Mouse (Mus musculus) ES-E14 (cell line): ENCODE measurements around the gene Lyl1. TPM values are rescaled to one million over a fixed set of nuclear protein-coding genes. Genes with fewer than 3 reads are reported as not detected.

ENCODE experiments used
- DNase-seq: peaks from one replicate; pipeline ENCODE4 v3.0.0-alpha.2; 2013; ENCODE audit warnings: low read depth, low spot score
- H3K27ac ChIP-seq: 2 replicates; pipeline ENCODE4 v1.5.1; 2012; ENCODE audit warnings: low read depth, mild to moderate bottlenecking, low read length, moderate library complexity, mixed read lengths; ENCODE audit not compliant: poor library complexity, insufficient read depth, severe bottlenecking
- H3K36me3 ChIP-seq: 2 replicates; pipeline ENCODE4 v1.6.1; 2012; ENCODE audit warnings: mild to moderate bottlenecking, low read length, moderate library complexity, mixed read lengths; ENCODE audit not compliant: control insufficient read depth, poor library complexity, insufficient read depth, severe bottlenecking
- H3K4me1 ChIP-seq, 2 experiments: fragments of 150-350 bp in 1 of 2; sonication (generic) in 1 of 2; 2 replicates each; pipeline ENCODE4 v1.6.1; 2012; ENCODE audit warnings: low read length in 2 of 2, mild to moderate bottlenecking in 1 of 2, mixed read lengths in 1 of 2; ENCODE audit not compliant: control insufficient read depth in 2 of 2, insufficient read depth in 2 of 2, poor library complexity in 1 of 2
- H3K4me3 ChIP-seq, 2 experiments: fragments of 150-350 bp in 1 of 2; sonication (generic) in 1 of 2; 2 replicates each; pipeline ENCODE4 v1.5.1; 2012; ENCODE audit warnings: low read length in 2 of 2, low read depth in 1 of 2, mild to moderate bottlenecking in 1 of 2, mixed read lengths in 1 of 2; ENCODE audit not compliant: insufficient read depth in 1 of 2, poor library complexity in 1 of 2, severe bottlenecking in 1 of 2
- H3K9ac ChIP-seq: 2 replicates; pipeline ENCODE4 v1.6.1; 2012; ENCODE audit warnings: low read depth, mild to moderate bottlenecking, low read length, mixed read lengths; ENCODE audit not compliant: poor library complexity, insufficient read depth, severe bottlenecking
- H3K9me3 ChIP-seq: fragments of 150-350 bp; sonication (generic); 2 replicates; pipeline ENCODE4 v1.6.1; 2012; ENCODE audit warnings: low read depth, mild to moderate bottlenecking, low read length; ENCODE audit not compliant: control insufficient read depth, insufficient read depth
- CHD2 ChIP-seq: IDR thresholded peaks from 2 replicates; pipeline ENCODE4 v1.6.1; 2014; ENCODE audit warnings: mild to moderate bottlenecking, low read depth, low read length, inconsistent platforms
- HCFC1 ChIP-seq: IDR thresholded peaks from 2 replicates; pipeline ENCODE4 v1.6.1; 2012; ENCODE audit warnings: low read length, inconsistent platforms, borderline replicate concordance; ENCODE audit not compliant: insufficient read depth
- MAFK ChIP-seq: IDR thresholded peaks from 2 replicates; pipeline ENCODE4 v1.6.1; 2014; ENCODE audit warnings: mild to moderate bottlenecking, low read depth, low read length, inconsistent platforms; ENCODE audit not compliant: insufficient read depth
- ZC3H11A ChIP-seq: IDR thresholded peaks from 2 replicates; pipeline ENCODE4 v1.6.1; 2012; ENCODE audit warnings: low read depth, mild to moderate bottlenecking, inconsistent platforms, low read length, borderline replicate concordance
- ZNF384 ChIP-seq: IDR thresholded peaks from 2 replicates; pipeline ENCODE4 v1.6.1; 2012; ENCODE audit warnings: low read depth, low read length, inconsistent platforms
- in situ Hi-C, 2 experiments: fragments of 600-800 bp; cut with MboI; formaldehyde crosslinking; loops; one replicate each; pipeline ENCODE4 v1.15.1; 2025; ENCODE audit warnings: low sequenced_read_pairs in 2 of 2, inconsistent platforms in 1 of 2; ENCODE audit not compliant: unreplicated experiment in 2 of 2
- total RNA-seq: library from RNA; depleted of rRNA; stranded (reverse); fragments of 300-350 nt; gene quantifications from 2 replicates; pipeline ENCODE4 v1.2.3, GENCODE M21; 2012

The Lyl1 gene
- total RNA-seq, 1 experiment = 0.49 TPM

DNA sequence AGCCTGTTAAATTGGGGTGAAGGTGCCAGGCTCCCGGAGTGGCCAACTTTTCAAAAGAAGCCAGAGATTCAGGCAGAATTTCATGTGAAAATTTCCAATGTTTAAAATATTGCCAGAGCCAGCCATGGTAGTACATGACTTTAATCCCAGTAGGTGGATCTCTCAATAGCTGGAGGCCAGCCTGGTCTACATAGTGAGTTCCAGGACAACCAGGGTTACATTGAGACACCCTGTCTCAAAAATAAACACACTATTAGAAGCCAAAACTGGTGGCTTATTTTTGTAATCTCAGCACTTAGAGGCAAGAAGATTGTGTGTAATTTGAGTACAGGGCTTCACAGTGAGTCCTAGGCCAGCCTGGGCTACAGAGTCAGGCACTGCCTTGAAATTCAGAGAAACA, 8.7 kb downstream of the Lyl1 start:
- H3K4me3 ChIP-seq = no peak overlapping the region
- peaks cover 1 to 35% of the 10 kb centered on the region in 2 experiments; a peak in 2 of 4 replicates for H3K4me1 ChIP-seq
- no peak overlapping the region for H3K27ac ChIP-seq
- DNase-seq = no peak
- no peaks in the 10 kb centered on the region for H3K36me3 ChIP-seq
- no peak for TF ChIP-seq ZNF384
- no peak for TF ChIP-seq ZC3H11A
- TF ChIP-seq MAFK = no peak
- no peak for TF ChIP-seq CHD2
- no peak overlapping the region for H3K9ac ChIP-seq
- no peaks in the 10 kb centered on the region for H3K9me3 ChIP-seq
- in situ Hi-C loops = loop anchor here in 1 of 2 experiments (10.0 kb wide), 2 partner anchors 65 to 105 kb away; no protein-coding TSS in a partner anchor

DNA sequence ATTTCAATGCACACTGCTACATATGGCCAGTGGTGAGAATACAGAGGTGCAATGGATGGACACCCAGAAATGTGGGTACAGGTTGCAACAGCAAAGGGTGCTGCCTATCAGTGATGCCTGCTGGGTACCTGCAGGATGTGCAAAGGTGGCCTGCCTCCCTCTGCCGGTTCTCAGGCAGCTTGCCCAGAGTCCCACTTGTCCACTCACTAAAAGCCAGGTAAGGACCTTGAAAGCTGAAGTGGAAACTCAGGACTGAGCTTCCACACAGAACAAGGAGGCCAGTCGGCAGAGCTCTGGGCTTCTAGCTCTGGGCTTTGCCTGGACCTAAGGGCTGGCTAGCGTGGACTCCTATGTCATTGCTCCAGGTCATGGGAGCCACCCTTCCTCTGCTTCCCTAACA, 10.1 kb downstream of the Lyl1 start:
- in situ Hi-C loops = no loop called here
- Histone ChIP-seq H3K9me3 (no peaks in the 10 kb centered on the region), H3K9ac (no peak overlapping the region), H3K27ac (no peak overlapping the region), H3K4me1 (peaks cover 1 to 28% of the 10 kb centered on the region in 2 experiments; a peak in 2 of 4 replicates), H3K4me3 (no peak overlapping the region), H3K36me3 (no peaks in the 10 kb centered on the region)
- no peak for TF ChIP-seq ZNF384
- TF ChIP-seq MAFK = no peak
- no peak for TF ChIP-seq ZC3H11A
- DNase-seq = no peak

DNA sequence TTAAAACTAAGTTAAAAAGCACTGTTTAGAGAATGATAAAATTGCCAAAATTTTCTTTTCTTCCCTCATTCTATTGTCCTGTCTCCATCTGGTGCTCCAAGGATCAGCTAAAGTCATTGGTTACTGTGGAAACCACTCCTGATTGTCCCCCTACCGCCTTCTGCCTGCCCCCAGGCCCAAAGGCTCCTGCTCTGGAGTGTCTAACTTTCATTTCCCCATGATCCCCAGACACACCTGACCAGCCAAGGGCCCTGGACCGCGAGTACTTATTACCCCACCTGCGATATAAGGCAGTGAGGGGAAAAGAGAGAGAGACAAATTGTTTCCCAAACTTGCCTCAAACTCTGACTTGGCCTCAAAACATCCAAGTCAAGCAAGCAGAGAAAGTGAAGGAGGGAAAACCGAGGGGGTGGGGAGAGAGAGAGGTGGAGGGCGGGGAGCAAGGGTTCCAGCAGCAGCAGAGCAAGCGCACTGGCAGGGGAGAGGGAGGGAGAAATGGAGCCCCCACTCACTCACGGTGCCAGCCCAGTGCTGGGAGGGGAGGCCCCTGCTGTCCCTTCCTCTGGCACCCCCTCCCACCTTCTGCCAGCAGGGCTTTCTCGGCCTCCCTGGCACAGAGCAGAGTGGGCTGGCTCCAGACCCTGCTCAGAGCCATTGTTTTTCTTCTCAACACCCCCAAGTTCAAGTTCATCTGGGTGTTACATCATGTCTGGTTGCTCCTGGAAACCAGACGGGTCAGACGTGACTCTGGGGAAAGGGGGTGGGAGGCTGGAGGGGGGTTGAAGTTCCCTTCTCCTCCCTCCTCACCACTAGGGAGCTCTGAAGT, 10.9 kb downstream of the Lyl1 start:
- DNase-seq = no peak
- H3K4me1 ChIP-seq = peaks cover 1 to 20% of the 10 kb centered on the region in 2 experiments; a peak in 2 of 4 replicates
- no peaks in the 10 kb centered on the region for H3K9me3 ChIP-seq
- no peak overlapping the region; a peak in 1 of 4 replicates for H3K4me3 ChIP-seq
- in situ Hi-C loops = no loop called here
- no peaks in the 10 kb centered on the region for H3K36me3 ChIP-seq
- H3K27ac ChIP-seq = no peak overlapping the region
- TF ChIP-seq HCFC1 (no peak), CHD2 (no peak), ZC3H11A (no peak), ZNF384 (no peak), MAFK (no peak)
- H3K9ac ChIP-seq = no peak overlapping the region

DNA sequence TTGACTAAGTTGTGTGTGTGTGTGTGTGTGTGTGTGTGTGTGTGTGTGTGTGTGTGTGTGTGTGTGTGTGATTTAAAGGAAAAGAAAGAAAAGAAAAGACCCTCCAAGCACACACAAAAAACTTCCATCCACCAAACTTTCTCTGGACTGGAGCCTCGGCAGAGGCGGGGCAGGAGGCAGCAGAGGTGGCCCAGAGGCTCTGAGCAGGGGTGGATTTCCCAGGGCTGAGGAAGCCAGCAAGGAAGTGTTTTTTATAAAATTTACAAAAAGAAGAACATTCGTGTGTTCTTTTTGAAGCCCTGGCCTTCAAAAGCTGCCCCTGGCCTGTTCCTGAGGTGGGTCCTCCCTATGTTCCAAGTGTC, 11.5 kb downstream of the Lyl1 start:
- no peak overlapping the region for H3K4me3 ChIP-seq

More for the DNA sequence above, 11.5 kb downstream of the Lyl1 start:
- H3K4me1 ChIP-seq = peaks cover 1 to 15% of the 10 kb centered on the region in 2 experiments; a peak in 2 of 4 replicates
- no peak for DNase-seq
- no peak overlapping the region for H3K9ac ChIP-seq
- no peaks in the 10 kb centered on the region for H3K9me3 ChIP-seq
- H3K27ac ChIP-seq = no peak overlapping the region
- in situ Hi-C loops = no loop called here
- no peaks in the 10 kb centered on the region for H3K36me3 ChIP-seq
- TF ChIP-seq CHD2 (no peak), HCFC1 (no peak), ZNF384 (no peak), MAFK (no peak), ZC3H11A (no peak)
